Mouse (Mus musculus): ENCODE data around the gene Adcy1.

DNA sequence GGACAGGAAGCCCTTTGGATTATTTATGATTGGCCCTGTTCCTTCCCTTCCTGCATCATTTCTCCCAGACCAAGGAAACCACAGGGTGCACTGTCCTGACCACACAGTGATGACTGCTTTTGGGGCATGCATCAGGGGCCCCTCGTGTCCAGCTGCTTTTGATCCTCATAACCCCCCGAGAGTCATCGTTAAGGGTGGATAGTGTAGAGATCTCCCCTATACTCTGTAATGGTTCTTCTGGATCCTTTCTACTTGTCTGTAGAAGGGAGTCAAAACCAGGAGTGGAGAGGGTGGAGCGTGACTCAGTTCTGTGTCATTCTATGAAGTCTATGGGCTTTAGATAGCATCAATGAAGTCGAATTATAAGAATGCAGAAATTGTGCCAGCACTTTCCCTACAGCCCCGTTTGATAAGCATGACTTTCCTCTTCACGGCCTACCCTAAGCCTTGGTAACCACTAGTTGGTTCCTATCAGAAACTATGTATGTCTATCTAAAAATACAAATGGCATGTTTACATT, 44.2 kb upstream of the Adcy1 start:
- TF ChIP-seq POLR2A (IDR thresholded peaks at IDR 0.05; ENCODE audit: low read depth, low read length) (no peak), CTCF (conservative IDR thresholded peaks at IDR 0.05; ENCODE audit: insufficient read depth, insufficient read length, low read depth, low read length) (no peak)
